Mouse (Mus musculus) thymus, postnatal 10 days (tissue): Measurements from ENCODE around the gene H2-Eb2.

Experiments used
- DNase-seq, 2 experiments: peaks; one replicate each; pipeline ENCODE4 v3.0.0; 2021; ENCODE audit warnings: low spot score in 2 of 2

The H2-Eb2 gene

GRCm38 (mm10) chr17:34354940-34355339, 29.5 kb downstream of the H2-Eb2 start:
- peak in 1 of 2 experiments; percentile 26 for DNase-seq

GRCm38 (mm10) chr17:34362954-34363546, 37.6 kb downstream of the H2-Eb2 start:
- no peak for DNase-seq

- DNase-seq = no peak
Measured at GRCm38 (mm10) chr17:34363676-34364310, 38.3 kb downstream of the H2-Eb2 start.

- no peak for DNase-seq
Measured at GRCm38 (mm10) chr17:34365031-34365430, 39.6 kb downstream of the H2-Eb2 start.

GRCm38 (mm10) chr17:34370563-34370962, 45.1 kb downstream of the H2-Eb2 start:
- no peak for DNase-seq

- no peak for DNase-seq
Measured at GRCm38 (mm10) chr17:34373055-34373709, 47.7 kb downstream of the H2-Eb2 start.

GRCm38 (mm10) chr17:34376847-34377246, 51.4 kb downstream of the H2-Eb2 start, which contains the start of gene Btnl1:
Btnl1 (plus strand) TSS chr17:34377132.
- DNase-seq = no peak

- DNase-seq = no peak
Measured at GRCm38 (mm10) chr17:34377450-34378209, 52.2 kb downstream of the H2-Eb2 start.

GRCm38 (mm10) chr17:34378716-34379115, 53.3 kb downstream of the H2-Eb2 start:
- no peak for DNase-seq

GRCm38 (mm10) chr17:34379451-34379850, 54.0 kb downstream of the H2-Eb2 start:
- DNase-seq = no peak

GRCm38 (mm10) chr17:34381876-34382275, 56.4 kb downstream of the H2-Eb2 start:
- no peak for DNase-seq

- peak in 1 of 2 experiments; percentile 41 for DNase-seq
Measured at GRCm38 (mm10) chr17:34383212-34383611, 57.7 kb downstream of the H2-Eb2 start.

GRCm38 (mm10) chr17:34384699-34385098, 59.2 kb downstream of the H2-Eb2 start:
- DNase-seq = no peak

- DNase-seq = no peak
Measured at GRCm38 (mm10) chr17:34386656-34387055, 61.2 kb downstream of the H2-Eb2 start.

- DNase-seq = peak in 1 of 2 experiments; percentile 18
Measured at GRCm38 (mm10) chr17:34388513-34388912, 63.0 kb downstream of the H2-Eb2 start.
